Mouse (Mus musculus) bone marrow macrophage, adult 2 months (primary cell): ENCODE measurements around the gene Xkr8.

Experiments
- CTCF ChIP-seq: IDR thresholded peaks from 2 replicates; pipeline ENCODE4 v1.5.1; 2012; ENCODE audit warnings: low read depth, mild to moderate bottlenecking, low read length, moderate library complexity
- POLR2A ChIP-seq: IDR thresholded peaks from 2 replicates; pipeline ENCODE4 v1.6.1; 2012; ENCODE audit warnings: mild to moderate bottlenecking, low read depth, low read length, borderline replicate concordance

- TF ChIP-seq POLR2A, result no peak
- TF ChIP-seq CTCF, result no peak
These were observed 42.7 kb downstream of the Xkr8 start for GRCm38 (mm10) chr4:132689634-132690033.
